Mouse (Mus musculus) kidney, adult 18-20 months (tissue): ENCODE results near the gene Ipcef1.
"Not testable (repeated sequence)": the region's sequence is repeated elsewhere in the genome, so short reads cannot be mapped to it uniquely, and the experiment has no call there.

Experiments used
- DNase-seq: peaks from one replicate; pipeline ENCODE4 v3.0.0; 2021

Gene Ipcef1

DNA sequence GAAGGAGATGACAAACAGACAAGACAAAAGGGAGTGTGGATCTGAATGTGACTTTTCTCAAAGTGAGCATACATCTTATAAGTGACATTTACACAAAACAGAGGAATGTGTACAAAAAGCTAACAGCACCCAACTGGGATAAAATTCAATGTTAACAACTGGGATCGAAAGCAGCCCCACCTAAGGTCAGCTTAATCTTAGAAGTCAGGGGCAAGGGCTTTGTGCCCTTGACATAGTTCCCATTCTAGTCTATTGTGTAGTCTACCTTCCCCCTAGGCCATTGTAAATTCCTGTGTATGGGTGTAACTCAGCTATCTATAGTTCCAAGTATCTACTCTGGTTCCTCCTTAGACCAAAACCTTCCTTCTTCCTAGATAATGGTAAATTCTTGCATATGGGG is 170.2 kb downstream of the Ipcef1 start:
- DNase-seq, result not testable (repeated sequence)

DNA sequence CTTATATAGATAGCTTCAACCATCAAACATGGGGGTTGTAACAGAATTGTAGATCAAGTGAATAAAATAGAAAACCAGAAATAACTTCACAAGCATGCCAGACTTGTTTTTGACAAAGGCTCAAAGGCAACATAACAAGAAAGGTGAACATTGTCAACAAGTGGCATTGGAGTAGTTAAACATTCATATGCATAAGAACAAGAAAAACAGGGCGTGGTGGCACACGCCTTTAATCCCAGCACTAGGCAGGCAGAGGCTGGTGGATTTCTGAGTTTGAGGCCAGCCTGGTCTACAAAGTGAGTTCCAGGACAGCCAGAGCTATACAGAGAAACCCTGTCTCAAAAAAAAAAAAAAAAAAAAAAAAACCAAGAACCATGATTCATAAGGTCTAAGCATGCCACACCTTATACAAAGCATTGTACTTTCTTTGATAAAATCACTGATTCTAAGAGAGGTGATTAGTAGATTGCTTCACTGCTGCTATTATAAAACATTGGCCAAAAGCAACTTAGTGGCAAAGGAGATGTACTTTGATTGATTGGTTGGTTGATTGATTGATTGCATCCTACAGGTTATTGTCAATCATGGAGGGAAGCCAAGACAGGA is 173.9 kb downstream of the Ipcef1 start:
- DNase-seq, result no peak

DNA sequence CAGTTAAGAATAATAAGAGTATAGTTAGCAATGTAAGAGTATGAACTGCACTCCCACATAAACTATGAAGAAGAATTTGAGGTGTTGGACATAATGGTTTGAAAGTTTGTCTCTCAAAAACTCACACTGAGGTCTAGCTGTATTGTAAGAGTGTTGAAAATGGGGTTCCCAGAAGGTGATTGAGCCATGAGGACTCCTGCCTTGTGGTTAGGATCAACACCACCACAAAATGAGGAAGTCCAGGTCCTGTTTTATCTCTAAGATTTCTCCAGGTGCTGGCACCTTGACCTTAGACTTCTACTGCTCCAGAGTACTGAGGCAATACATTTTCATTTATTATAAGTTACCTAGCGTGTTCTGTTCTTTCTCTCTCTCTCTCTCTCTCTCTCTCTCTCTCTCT is 178.4 kb downstream of the Ipcef1 start:
- no peak for DNase-seq

DNA sequence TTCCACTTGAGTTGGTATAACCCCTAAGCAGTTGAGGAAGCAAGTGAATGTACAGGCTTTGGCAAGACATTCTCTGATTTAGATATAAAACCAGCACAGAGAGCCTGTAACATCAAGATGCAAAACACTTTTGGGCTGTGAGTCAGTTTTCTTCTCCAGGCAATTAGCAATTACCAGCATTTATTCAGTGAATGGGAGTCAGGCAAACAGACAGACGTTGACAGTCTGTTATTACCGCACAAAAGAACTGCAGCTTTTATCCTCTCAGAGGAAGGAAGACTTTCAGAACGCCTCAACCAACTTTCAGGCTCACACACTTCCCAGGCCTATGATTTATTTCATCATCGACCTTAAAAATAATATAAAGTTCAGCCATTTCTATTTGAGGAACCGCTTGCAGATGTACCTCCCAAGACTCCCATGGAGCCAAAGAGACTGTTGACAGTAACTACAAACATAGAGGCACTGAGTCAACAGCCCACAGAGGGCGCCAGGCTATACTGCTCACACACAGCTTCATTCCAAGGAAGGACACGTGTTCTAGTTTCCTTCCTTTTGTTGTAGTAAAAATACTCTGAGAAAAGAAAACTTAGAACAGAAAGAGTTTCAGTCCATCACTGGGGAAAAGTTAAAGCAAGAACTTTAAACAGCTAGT is 180.7 kb downstream of the Ipcef1 start:
- DNase-seq, result no peak

DNA sequence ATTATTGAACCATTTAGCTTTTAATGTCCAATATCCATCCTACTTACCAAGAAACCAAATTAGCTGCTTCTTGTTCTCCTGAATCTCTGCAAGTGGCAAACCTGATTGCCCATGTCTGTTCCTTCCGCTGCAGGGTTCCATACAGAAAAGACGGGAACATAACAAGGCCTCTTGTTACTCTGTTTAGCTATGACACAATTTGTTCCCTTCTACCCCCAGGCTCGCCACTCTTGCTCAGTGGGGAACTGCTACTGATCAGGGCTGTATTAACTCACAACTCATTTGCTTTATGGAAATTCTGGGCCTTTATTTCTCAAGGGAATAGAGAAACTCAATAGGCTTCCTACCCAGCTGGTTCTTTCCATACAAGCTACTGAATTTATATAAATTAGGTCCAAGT is 196.5 kb downstream of the Ipcef1 start:
- DNase-seq, result no peak

DNA sequence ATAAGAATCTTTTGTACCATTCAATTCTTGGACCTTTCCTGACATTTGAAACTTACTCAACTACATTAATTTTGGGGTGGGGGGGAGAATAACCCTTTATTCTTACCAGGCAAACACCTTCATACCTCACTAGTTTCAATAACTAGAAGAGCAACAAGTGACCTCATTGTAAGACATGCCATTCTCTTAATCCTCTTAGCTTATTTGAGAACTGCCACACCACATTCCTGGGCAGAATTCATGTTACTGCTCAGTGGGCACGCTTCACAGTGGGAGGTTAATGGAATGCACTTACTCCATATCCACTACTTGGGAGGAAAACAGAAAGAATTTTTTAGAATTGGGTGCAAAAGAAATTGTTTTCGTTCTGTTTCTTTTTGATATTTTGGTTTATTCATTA is 203.4 kb downstream of the Ipcef1 start:
- DNase-seq, result no peak

DNA sequence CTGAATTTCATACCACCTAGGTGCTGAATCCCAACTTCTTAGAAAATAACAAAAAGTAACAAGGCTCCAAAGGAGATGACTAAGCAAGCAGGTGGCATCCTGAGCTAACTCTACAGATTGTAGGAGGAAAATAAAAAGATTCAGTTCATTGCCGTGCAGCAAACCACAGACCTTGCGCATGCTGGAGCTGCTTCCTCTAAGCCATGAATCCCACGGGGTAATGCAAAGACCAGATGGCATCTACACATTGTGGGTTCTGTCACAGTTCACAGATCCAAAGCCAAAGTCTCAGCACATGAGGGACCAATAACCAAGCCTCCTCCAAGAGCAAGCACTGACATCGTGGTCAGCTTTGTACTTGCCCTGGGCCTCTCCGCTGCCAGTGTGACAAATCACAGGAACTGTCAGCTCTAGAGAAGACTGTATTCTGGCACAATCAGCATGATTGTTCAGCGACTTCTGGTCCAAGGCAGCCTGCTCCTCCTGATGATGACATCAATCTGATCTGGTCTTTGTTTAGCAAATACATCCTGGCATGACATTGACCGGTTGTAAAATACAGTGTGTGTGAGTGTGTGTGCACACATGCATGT is 204.0 kb downstream of the Ipcef1 start:
- DNase-seq, result no peak

DNA sequence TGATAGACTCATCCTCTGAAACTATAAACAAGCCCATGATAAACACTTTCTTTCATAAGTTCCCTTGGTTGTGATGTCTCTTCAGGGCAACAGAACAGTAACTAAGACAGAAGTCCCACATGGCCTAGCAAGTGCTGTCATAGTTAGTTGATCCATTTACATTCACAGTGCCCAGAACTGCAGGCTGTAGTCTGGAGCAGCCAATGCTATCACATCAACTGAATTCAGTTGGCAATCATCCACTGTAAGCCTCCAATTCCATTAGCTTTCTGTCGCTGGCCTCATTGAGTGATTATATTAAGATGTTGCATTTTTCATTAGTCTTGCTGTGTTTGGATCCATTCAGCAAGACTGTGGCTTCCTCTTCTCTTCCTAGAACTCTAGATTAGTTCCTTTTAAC is 206.0 kb downstream of the Ipcef1 start:
- no peak for DNase-seq

DNA sequence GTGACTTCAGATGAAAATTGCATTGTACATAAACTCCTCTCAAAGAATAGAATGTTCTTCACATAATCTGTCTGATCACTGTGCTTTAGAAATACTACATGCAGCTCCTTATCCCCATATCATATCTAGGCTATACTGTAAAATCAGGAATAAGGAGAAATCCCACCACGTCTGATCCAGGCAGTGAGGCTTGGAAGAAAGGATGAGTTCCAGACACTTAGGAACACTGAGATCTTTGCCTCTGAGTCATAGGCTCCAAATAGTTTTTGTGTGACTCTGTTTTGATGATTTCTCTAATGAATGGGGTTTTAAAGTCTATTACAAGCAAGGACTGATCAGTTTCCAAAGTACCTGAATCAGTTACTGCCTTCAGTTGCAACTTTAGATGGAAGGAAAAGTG is 210.1 kb downstream of the Ipcef1 start:
- DNase-seq, result no peak
